Mouse (Mus musculus): ENCODE measurements at regions not wholly inside any gene's neighbourhood (a gene's known extent, or its start where the extent isn't known, plus 50 kb on each side); places are given as distances from the start of the nearest gene placed in this dataset.

DNA sequence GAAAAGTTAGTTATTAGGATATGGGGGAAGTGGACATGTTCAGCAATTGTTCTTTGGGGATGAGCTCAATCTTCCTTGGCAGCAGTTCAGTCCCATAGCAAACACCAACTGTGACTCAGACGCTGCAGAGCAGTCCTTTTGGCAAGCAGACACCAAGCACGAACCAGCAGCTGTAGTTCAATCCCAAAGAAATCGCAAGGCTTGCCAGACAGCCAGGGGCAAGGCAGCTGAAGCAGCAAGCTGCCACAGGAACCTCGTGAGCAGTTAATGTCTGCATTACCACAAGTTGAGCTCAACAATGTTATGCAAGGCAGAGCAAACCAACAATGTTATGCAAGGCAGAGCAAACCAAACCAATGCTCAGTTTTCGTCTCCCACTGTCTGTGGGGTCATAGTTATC, 442.6 kb downstream of the Atp23 start:
- no peaks in the 10 kb centered on the region for H3K9me3 ChIP-seq (ENCODE audit: control insufficient read depth, low read length)
- H3K27ac ChIP-seq (ENCODE audit: low read length): no peak overlapping the region
- H3K4me1 ChIP-seq (ENCODE audit: control insufficient read depth, insufficient read depth, low read length): no peaks in the 10 kb centered on the region
- H3K27me3 ChIP-seq (replicated peaks; ENCODE audit: control insufficient read depth, insufficient read depth, low read length): no peaks in the 10 kb centered on the region
- no peaks in the 10 kb centered on the region for H3K36me3 ChIP-seq (ENCODE audit: control insufficient read depth, insufficient read depth, low read length)
- no peak for ATAC-seq
- H3K4me2 ChIP-seq (ENCODE audit: low read depth, low read length): no peak overlapping the region
- 78% methylated on average over 5 of the region's 5 CpGs for WGBS
- no peak overlapping the region for H3K9ac ChIP-seq (ENCODE audit: low read depth, low read length)
- no peak overlapping the region for H3K4me3 ChIP-seq (ENCODE audit: low read length)

DNA sequence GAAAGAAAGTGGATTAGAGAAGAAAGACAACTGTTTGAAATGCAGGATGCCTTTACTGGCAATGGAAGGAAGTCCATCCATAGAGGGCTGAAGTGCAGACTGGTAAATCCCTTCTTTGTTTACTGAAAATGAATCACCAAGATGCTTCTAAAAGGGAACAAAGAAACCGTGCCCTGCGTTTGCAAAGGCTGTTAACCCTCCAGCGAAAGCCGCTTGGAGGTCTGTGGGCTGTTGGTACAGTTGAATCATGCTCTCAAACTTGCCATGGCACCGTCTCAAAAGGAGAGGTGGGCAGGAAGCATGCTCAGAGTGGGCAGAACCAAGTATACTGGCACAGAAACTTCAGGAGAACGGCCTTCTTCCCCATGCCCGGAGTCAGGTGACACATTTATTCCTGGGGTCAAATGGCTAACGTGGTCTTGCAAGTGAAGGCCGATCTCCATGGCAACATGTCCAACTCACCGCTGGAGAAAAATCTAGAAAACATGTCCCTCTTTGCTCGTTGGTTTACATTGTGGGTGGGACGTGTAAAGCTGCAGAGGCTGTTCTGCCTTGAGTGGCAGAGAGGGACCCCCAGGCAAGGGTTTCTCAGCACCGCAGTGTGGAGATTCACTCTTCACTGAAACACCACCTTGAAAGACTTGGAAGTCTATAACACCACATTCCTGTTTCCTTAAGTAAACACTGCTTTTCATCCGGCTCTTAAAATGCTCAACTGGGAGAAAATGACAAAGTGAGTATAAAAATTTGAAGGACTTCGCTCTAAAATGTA, 448.2 kb downstream of the Atp23 start:
- no peak for ATAC-seq
- Histone ChIP-seq H3K27me3 (replicated peaks; ENCODE audit: control insufficient read depth, insufficient read depth, low read length) (no peaks in the 10 kb centered on the region), H3K36me3 (ENCODE audit: control insufficient read depth, insufficient read depth, low read length) (no peaks in the 10 kb centered on the region), H3K4me1 (ENCODE audit: control insufficient read depth, insufficient read depth, low read length) (no peaks in the 10 kb centered on the region), H3K4me3 (ENCODE audit: low read length) (no peak overlapping the region), H3K4me2 (ENCODE audit: low read depth, low read length) (no peak overlapping the region), H3K27ac (ENCODE audit: low read length) (no peak overlapping the region), H3K9ac (ENCODE audit: low read depth, low read length) (no peak overlapping the region), H3K9me3 (ENCODE audit: control insufficient read depth, low read length) (no peaks in the 10 kb centered on the region)
- 69% methylated on average over 15 of the region's 15 CpGs for WGBS

DNA sequence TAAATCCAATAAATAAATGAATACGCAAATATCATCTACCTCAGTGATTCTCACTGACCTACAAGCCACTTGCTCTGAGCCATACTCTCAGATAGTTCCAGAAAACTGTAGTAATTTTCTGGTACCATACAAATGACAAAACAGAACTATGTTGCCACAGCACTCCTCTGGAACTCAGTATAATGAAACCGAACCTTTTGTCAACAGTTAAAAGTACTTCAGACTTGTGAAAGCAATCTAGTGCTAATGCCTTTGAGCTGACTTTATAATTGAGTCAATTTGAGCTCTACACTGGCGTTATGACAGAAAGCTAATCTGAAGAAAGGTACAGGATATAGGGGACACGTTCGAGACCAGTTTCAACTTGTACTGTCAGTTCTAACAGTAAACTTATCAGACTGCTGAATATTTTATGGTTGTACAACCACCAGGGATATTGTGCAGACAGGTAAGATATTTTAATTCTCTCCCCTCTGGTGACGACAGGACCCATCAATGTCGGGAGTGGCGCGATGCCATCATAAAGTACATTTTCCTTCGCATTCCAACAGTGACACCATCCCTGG, 449.0 kb downstream of the Atp23 start:
- H3K4me1 ChIP-seq (ENCODE audit: control insufficient read depth, insufficient read depth, low read length): no peaks in the 10 kb centered on the region
- no peak for ATAC-seq
- no peak overlapping the region for H3K4me3 ChIP-seq (ENCODE audit: low read length)
- H3K36me3 ChIP-seq (ENCODE audit: control insufficient read depth, insufficient read depth, low read length): no peaks in the 10 kb centered on the region
- 86% methylated on average over 10 of the region's 10 CpGs for WGBS
- no peak overlapping the region for H3K4me2 ChIP-seq (ENCODE audit: low read depth, low read length)
- H3K9me3 ChIP-seq (ENCODE audit: control insufficient read depth, low read length): no peaks in the 10 kb centered on the region
- H3K27me3 ChIP-seq (replicated peaks; ENCODE audit: control insufficient read depth, insufficient read depth, low read length): no peaks in the 10 kb centered on the region
- H3K9ac ChIP-seq (ENCODE audit: low read depth, low read length): no peak overlapping the region
- H3K27ac ChIP-seq (ENCODE audit: low read length): no peak overlapping the region

DNA sequence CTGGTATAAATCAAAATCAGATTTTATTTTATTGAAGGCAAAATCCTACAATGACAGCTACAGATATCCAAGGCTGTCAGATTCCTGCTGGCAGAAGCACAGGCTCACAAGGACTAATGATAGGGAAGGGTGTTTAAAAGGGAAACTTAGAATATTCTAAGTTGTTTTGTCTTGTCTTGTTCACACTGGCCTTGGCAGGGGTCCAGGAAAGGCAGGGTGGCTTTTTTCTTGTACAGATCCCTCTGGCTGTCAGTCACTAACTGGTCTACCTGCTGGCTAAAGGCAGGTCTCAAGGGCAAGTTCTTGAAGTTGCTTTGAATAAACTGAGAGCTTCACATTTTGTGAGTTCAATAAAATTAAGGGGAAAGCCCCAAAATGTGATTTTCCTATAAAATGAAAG, 465.3 kb downstream of the Lrig3 start:
- Histone ChIP-seq H3K4me1 (ENCODE audit: control insufficient read depth, insufficient read depth, low read length) (no peaks in the 10 kb centered on the region), H3K9ac (ENCODE audit: low read depth, low read length) (no peak overlapping the region), H3K36me3 (ENCODE audit: control insufficient read depth, insufficient read depth, low read length) (no peaks in the 10 kb centered on the region), H3K27ac (ENCODE audit: low read length) (no peak overlapping the region), H3K4me3 (ENCODE audit: low read length) (no peak overlapping the region), H3K4me2 (ENCODE audit: low read depth, low read length) (no peak overlapping the region), H3K27me3 (replicated peaks; ENCODE audit: control insufficient read depth, insufficient read depth, low read length) (no peaks in the 10 kb centered on the region), H3K9me3 (ENCODE audit: control insufficient read depth, low read length) (no peaks in the 10 kb centered on the region)
- no peak for ATAC-seq

DNA sequence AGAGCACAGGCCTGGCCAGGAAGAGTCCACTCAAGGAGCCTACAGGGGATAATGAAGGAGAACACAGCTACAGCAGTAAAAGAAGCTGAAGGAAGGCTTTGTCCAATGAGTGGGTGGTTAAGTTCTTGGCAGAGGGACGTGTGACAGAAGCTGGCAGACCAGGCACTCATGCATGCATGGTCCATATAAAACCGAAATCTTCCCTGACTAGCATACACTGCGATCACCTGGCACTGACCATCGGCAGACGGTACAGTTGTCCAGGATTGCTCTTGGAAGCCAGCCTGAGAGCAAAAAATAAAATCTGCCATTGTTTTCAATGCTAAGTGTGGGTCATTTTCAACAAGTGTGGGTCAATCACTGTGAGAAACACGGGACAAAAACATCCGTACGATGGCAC, 464.4 kb downstream of the Lrig3 start:
- Histone ChIP-seq H3K4me3 (ENCODE audit: low read length) (no peak overlapping the region), H3K9me3 (ENCODE audit: control insufficient read depth, low read length) (no peaks in the 10 kb centered on the region), H3K36me3 (ENCODE audit: control insufficient read depth, insufficient read depth, low read length) (no peaks in the 10 kb centered on the region), H3K4me1 (ENCODE audit: control insufficient read depth, insufficient read depth, low read length) (no peaks in the 10 kb centered on the region), H3K9ac (ENCODE audit: low read depth, low read length) (no peak overlapping the region), H3K27me3 (replicated peaks; ENCODE audit: control insufficient read depth, insufficient read depth, low read length) (no peaks in the 10 kb centered on the region), H3K4me2 (ENCODE audit: low read depth, low read length) (no peak overlapping the region), H3K27ac (ENCODE audit: low read length) (no peak overlapping the region)
- 87% methylated on average over 8 of the region's 8 CpGs for WGBS
- no peak for ATAC-seq

DNA sequence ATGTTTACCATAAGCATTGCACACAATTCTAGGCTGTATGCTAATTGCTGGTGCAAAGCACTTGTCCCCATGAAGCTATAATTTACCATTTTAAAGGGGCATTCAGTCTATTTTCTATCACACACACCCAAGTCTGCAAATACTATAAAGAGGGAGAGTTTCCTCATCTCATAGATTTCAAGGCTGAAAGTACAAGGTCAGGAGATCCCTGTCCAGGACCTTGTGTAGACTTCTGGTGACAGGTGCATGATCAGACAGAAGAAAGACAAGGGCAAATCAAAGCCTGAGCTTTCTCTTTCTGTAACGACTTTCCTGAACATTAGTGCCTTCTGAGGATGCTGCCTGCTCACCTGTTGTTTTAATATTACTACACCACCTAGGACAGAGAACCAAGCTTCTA, 463.5 kb downstream of the Lrig3 start:
- ATAC-seq: peak; percentile 80
- H3K27ac ChIP-seq (ENCODE audit: low read length): no peak overlapping the region
- no peak overlapping the region for H3K4me3 ChIP-seq (ENCODE audit: low read length)
- H3K36me3 ChIP-seq (ENCODE audit: control insufficient read depth, insufficient read depth, low read length): no peaks in the 10 kb centered on the region
- no peak overlapping the region for H3K9ac ChIP-seq (ENCODE audit: low read depth, low read length)
- H3K9me3 ChIP-seq (ENCODE audit: control insufficient read depth, low read length): no peaks in the 10 kb centered on the region
- H3K4me2 ChIP-seq (ENCODE audit: low read depth, low read length): no peak overlapping the region
- 62% methylated on average over 1 of the region's 1 CpGs for WGBS
- no peaks in the 10 kb centered on the region for H3K27me3 ChIP-seq (replicated peaks; ENCODE audit: control insufficient read depth, insufficient read depth, low read length)
- no peaks in the 10 kb centered on the region for H3K4me1 ChIP-seq (ENCODE audit: control insufficient read depth, insufficient read depth, low read length)

DNA sequence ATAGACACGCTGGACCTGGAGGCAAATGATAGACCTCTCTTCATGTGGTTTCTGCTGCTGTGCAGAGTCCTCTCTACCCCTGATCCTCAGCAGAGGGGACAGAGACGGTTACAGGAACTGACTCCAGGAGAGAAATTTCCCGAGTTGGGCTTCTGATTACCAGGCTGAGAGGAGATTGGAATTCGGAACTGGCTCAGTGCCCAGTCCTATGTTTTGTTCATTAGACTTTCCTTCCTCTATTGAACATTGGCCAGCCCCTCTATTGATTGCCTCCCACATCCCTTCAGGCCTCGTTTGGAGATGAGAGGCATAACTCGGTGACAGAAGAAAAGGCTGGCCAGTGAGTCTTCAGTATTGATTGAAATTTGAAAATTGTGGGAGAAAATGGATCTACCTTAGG, 456.1 kb downstream of the Lrig3 start:
- 49% methylated on average over 6 of the region's 6 CpGs for WGBS

DNA sequence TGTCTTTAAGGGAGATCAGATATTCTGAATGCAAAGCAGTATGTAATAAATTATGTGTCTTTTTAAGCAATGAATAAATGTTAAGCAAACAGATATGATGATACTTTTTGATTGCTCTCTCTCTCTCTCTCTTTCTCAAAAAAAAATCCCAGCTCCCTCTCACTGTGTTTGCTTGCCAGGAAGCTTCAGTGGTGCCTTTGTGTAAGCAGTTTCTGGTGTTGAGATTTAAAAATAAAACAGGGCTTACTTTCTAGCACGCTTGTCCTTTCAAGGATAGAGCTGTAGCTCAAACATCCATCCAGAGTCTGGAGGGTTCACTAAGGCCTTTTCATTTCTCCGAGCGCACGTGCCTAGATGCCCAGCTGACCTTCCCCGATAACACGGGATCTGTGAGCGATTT, 447.8 kb downstream of the Lrig3 start:
- ATAC-seq: no peak
- H3K4me2 ChIP-seq (ENCODE audit: low read depth, low read length): no peak overlapping the region
- no peak overlapping the region for H3K4me3 ChIP-seq (ENCODE audit: low read length)
- no peaks in the 10 kb centered on the region for H3K4me1 ChIP-seq (ENCODE audit: control insufficient read depth, insufficient read depth, low read length)
- H3K27me3 ChIP-seq (replicated peaks; ENCODE audit: control insufficient read depth, insufficient read depth, low read length): no peaks in the 10 kb centered on the region
- no peak overlapping the region for H3K27ac ChIP-seq (ENCODE audit: low read length)
- 51% methylated on average over 7 of the region's 7 CpGs for WGBS
- H3K9ac ChIP-seq (ENCODE audit: low read depth, low read length): no peak overlapping the region
- no peaks in the 10 kb centered on the region for H3K9me3 ChIP-seq (ENCODE audit: control insufficient read depth, low read length)
- H3K36me3 ChIP-seq (ENCODE audit: control insufficient read depth, insufficient read depth, low read length): no peaks in the 10 kb centered on the region

More for the DNA sequence above, 456.1 kb downstream of the Lrig3 start:
- Histone ChIP-seq H3K4me2 (ENCODE audit: low read depth, low read length) (no peak overlapping the region), H3K9me3 (ENCODE audit: control insufficient read depth, low read length) (no peaks in the 10 kb centered on the region), H3K9ac (ENCODE audit: low read depth, low read length) (no peak overlapping the region), H3K4me1 (ENCODE audit: control insufficient read depth, insufficient read depth, low read length) (no peaks in the 10 kb centered on the region), H3K27ac (ENCODE audit: low read length) (no peak overlapping the region), H3K36me3 (ENCODE audit: control insufficient read depth, insufficient read depth, low read length) (no peaks in the 10 kb centered on the region), H3K4me3 (ENCODE audit: low read length) (no peak overlapping the region), H3K27me3 (replicated peaks; ENCODE audit: control insufficient read depth, insufficient read depth, low read length) (no peaks in the 10 kb centered on the region)
- no peak for ATAC-seq

DNA sequence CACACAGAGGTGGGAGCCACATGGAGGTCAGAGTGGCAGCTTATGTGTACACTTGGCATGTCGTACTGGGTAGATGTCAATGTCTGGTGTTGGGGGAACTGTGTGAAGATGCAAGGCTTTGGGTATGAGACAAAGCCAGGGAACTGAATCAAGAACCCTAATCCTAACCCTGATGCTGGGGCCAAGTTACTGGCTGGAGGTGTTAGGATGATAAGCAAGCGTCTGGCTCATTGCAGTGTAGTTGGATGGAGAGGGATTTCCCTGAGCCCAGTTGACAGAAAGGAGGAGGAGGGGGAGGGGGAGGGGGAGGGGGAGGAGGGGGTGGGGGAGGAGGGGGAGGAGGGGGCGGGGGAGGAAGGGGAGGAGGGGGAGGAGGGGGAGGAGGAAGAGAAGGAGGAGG, 426.3 kb downstream of the Lrig3 start:
- Histone ChIP-seq H3K4me1 (ENCODE audit: control insufficient read depth, insufficient read depth, low read length) (no peaks in the 10 kb centered on the region), H3K9ac (ENCODE audit: low read depth, low read length) (no peak overlapping the region), H3K27ac (ENCODE audit: low read length) (no peak overlapping the region), H3K27me3 (replicated peaks; ENCODE audit: control insufficient read depth, insufficient read depth, low read length) (no peaks in the 10 kb centered on the region), H3K36me3 (ENCODE audit: control insufficient read depth, insufficient read depth, low read length) (no peaks in the 10 kb centered on the region), H3K9me3 (ENCODE audit: control insufficient read depth, low read length) (no peaks in the 10 kb centered on the region), H3K4me2 (ENCODE audit: low read depth, low read length) (no peak overlapping the region), H3K4me3 (ENCODE audit: low read length) (no peak overlapping the region)
- 80% methylated on average over 2 of the region's 3 CpGs for WGBS
- ATAC-seq: no peak

DNA sequence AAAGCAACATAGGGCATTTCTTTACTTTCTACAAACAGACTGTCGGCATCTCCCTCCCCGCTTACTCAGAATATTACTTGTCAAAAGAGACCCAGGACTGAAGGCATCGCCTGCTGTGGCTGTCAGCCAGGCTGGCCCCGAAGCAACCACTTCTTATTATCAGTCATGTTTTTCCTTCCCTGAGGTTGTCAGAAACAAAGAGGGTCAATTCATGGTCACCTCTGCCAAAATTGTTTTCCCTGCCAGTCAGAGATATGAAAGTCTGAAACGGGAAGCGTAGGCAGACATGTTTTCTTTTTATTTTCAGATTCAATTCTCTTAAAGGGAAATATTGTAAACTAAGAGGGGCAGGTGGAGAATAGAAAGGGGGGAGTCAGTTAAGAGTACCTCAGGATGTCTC, 425.8 kb downstream of the Lrig3 start:
- H3K4me2 ChIP-seq (ENCODE audit: low read depth, low read length): no peak overlapping the region
- no peak for ATAC-seq
- H3K9ac ChIP-seq (ENCODE audit: low read depth, low read length): no peak overlapping the region
- H3K36me3 ChIP-seq (ENCODE audit: control insufficient read depth, insufficient read depth, low read length): no peaks in the 10 kb centered on the region
- H3K27me3 ChIP-seq (replicated peaks; ENCODE audit: control insufficient read depth, insufficient read depth, low read length): no peaks in the 10 kb centered on the region
- no peak overlapping the region for H3K27ac ChIP-seq (ENCODE audit: low read length)
- no peaks in the 10 kb centered on the region for H3K9me3 ChIP-seq (ENCODE audit: control insufficient read depth, low read length)
- 73% methylated on average over 6 of the region's 6 CpGs for WGBS
- no peak overlapping the region for H3K4me3 ChIP-seq (ENCODE audit: low read length)
- no peaks in the 10 kb centered on the region for H3K4me1 ChIP-seq (ENCODE audit: control insufficient read depth, insufficient read depth, low read length)
